Mouse (Mus musculus) natural killer cell, adult 2 months (primary cell): ENCODE measurements around the gene Btrc.
"Not testable (repeated sequence)": the region's sequence is repeated elsewhere in the genome, so short reads cannot be mapped to it uniquely, and the experiment has no call there.

Experiments used
- DNase-seq, 2 experiments: peaks; one replicate each; pipeline ENCODE4 v3.0.0; 2022; ENCODE audit warnings: low spot score in 2 of 2

Btrc gene

DNA sequence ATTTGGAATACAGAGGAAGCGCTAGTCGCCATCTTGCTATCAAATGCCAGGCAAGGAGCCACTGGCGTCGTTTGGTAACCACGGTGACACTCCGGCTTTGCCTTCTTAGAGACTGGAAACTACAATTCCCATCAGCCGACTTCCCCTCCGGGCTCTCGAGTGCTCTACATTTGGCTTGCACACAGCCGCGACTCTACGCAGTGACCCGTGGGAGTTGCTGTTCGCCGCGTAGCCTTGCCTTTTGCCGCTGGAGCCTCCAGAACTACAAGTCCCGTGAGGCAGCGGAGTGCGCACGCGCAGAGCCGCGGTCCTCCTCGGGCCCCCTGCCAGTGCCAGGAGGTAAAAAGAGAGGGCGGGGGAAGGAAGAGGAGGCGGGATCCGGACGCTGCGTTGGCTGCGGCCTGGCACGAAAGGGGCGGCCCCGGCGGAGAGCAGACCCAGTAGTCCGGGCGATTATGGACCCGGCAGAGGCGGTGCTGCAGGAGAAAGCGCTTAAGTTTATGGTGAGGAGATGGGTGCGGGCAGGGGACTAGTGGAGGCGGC is at the start of gene Btrc:
Gene Btrc (plus strand): TSS at position 351 of the 543 bp plus-strand sequence.
- DNase-seq: peak; percentile 99 to 100

DNA sequence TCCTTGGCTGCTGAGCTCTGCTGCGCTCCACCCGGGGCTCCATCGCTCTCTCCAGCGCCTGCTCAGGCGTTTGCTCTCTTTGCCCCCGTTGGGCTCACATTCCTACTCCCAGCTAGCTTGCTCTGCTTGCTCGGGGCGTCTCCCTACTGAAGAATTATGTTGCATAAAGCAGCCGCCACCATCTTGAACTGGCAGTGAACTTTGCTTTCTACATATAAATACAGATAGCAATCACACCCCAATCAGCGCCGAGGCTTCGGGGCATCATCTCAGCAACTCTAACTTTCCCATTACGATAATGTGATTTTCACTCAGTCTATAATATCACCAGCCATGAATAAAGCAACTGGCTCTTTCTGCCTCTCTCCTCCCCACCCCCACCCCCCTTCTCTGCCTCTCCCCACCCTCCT is 46.1 kb upstream of the Btrc start:
- DNase-seq: no peak

DNA sequence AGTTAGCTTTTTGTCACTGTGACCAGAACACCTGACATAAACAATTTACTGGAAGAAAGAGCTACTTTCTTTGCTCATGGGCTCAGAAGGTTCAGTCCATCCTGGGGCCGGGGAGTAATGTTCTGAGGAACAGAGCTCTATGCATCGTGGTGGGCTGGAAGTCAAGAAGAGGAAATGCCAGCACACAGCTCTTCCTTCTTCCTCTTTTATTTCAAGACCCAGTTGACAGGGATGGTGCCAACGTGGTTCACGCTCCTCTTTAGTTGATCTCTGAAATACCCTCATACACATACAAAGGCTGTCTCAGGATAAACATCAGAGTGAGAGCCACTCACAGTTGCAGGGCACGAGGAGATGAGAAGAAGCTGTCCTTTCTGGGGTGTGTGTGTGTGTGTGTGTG is 42.5 kb upstream of the Btrc start:
- no peak for DNase-seq

DNA sequence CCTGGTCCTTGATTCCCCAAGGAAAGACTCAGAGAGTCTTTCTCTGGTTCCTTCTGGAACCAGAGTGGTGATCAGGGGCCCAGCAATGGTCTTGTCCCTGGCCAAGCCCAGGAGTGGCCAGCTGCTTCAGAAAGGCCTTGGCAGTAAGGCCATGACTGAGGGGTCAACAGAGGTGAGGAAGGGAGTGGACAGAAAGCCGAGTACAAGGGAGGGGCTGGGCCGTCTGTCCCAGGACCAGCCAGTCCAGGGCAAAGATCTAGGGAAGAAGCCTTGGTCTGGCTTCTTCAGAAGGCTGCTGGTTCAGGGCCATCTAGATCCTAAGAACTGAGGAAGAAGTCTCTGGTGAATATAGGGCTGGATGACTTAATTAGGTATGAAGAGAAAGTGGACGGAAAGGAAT is 34.5 kb upstream of the Btrc start:
- DNase-seq: no peak

DNA sequence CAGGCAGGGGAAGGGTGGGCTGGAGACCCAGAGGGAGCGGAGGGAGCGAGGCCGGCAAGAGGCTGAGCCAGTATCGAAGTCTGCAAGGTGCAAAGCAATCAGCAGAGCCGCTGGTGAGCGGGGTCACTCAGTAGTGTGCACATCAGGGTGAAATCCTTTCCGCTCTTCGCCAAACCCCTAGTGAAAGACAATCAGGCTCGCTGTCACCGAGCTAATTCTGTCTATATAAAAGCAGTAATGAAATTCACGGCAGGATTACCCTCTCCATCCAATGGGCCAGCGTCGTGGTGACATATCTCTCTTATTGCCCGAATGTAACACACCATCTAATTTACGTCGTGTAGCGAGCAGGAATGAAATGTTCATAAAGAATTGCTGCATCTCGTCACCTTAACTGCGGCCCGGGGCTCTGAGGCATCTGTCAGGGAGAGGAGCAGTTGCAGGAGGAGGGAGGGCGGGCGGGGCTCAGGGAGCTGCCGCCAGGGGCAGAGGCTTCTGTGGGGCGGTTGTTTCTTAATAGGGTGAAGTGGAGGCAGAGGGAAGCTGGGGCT is 33.7 kb upstream of the Btrc start:
- no peak for DNase-seq

DNA sequence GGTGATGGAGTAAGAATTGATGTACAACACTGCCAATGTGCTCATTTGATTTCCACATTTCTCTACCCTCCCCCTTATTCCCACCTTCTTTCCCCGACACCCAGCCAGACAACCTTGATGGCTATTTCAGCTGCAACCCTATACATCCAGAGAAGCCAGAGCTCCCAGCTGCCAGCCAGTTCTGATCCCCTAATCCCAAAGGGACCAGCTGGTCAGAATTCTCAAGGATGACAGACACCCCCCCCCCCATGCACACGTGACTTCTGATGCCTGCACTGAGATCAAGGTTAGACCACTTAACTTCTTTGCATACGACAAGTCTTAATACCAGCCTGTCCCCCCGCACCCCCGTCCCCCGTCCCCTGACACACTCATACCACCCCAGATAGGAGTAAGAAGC is 26.8 kb upstream of the Btrc start:
- DNase-seq: no peak

DNA sequence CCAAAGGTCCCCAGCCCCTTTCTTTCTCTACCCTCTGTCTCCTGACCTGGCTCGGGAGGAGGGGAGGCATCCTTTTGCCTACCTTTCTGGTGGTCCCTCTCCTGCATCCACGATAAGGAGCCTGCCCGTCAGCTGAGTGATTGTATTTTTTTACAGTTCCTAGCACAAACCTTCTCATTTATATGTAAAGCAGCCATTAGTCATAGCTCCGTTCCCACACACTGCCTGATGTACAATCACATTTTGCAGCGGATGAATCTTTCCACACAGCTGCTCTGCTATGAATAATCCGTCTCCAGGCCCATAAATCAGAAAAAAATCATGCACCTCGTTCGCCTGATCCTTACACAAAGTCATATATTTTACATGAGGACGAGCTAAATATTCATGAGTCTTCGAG is 25.4 kb upstream of the Btrc start:
- DNase-seq: no peak

DNA sequence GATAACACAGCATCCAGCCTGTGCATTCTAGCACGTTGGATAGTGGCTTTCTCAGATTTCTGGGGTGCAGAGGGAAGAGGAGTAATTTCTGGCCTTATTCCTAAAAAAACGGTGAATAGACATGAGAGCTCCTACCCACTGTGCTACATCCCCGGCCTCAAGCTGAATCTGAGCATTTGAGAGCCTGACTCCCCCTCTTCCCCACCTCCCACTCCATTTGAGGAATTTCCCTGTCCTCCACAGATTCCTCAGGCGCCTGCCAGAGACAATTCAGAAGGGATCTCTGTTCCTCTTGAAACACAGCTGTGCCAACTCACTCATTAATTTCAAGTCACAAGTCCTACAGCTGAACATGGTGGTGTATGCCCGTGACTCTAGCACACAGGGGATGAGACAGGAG is 19.6 kb upstream of the Btrc start:
- DNase-seq: no peak

DNA sequence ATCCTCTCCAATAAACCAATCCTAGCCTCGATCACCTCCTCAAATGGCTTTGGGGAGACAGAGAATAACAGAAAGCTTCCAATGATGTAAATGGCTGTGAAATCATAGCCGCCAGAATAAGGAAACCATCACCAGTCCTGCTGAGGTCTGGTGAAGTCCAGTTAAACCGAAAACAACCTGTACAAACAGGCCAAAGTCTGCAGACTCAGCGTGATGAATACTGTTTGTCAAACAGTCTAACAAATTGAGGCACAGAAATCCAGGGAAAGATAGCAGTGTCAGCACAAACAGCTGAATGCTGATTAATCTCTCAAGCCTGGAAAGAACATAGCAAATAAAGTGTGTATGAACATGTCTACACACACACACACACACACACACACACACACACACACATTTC is 15.3 kb upstream of the Btrc start:
- DNase-seq: no peak

DNA sequence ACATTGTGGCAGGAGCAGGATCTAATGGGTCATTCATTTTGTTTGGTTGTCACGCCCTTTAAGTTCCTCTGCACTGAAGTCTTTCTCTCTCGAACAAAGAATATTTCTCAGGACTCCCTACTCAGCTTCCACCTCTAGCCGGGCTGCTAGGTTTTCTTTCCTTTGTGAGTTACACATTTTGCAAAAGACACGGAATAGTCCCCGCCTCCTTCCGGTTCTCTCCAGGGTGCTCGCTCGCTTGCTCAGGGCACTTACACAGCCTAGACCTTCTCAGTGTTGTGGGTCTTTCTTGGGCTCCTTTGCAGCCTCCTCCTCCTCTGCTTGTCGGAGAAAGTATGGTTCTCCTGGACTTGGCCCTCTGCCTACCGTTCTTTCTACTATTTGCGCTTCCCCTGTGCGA is 13.1 kb upstream of the Btrc start:
- no peak for DNase-seq

DNA sequence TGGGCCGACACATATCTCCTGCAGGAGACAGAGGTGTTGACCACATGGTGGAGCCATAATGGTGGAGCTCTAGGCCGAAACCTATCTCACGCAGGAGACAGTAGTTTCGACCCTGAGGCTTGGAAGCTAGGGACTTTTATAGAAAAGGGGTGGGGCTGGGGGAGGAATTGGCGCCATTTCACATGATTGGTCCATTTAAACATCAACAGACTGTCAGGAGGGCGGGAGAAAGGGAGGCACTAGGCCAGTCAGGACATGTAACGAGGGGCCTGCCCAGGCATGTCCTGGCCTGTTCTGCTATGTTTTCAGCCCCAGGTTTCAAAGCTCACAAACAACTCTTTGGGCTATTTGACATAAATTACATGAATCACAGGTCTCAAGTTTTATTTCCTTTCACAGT is 10.8 kb upstream of the Btrc start:
- not testable (repeated sequence) for DNase-seq

DNA sequence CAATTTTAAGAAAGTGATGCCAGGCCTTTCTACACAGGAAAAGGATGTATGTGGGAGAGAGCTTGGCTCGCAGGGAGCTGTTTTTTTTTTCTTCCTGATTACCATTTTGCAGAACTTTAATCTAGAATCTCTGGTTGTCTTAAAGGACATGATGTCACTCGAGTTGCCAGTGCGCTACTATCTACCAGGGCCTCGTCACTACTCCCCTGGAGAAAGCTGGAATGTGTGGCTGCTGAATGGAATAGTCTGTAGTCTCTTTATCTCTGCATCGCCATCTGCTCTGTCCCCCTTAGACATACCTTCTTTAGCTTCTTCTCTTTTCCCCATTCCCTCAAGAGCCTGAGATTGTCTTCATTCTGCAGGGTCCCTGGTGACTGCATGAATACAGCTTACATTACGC is 7.9 kb upstream of the Btrc start:
- no peak for DNase-seq

DNA sequence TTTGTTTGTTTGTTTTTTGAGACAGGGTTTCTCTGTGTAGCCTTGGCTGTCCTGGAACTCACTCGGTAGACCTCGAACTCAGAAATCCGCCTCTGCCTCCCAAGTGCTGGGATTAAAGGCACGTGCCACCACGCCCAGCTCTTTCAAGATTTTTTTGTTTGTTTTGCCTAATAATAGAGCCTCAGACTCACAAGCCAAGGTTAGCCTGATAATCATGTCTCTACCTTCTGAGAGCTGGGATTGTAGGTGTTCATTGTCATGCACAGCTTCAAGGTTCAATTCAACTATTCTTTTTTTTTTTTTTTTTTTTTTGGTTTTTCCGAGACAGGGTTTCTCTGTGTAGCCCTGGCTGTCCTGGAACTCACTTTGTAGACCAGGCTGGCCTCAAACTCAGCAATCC is 6.7 kb upstream of the Btrc start:
- not testable (repeated sequence) for DNase-seq

DNA sequence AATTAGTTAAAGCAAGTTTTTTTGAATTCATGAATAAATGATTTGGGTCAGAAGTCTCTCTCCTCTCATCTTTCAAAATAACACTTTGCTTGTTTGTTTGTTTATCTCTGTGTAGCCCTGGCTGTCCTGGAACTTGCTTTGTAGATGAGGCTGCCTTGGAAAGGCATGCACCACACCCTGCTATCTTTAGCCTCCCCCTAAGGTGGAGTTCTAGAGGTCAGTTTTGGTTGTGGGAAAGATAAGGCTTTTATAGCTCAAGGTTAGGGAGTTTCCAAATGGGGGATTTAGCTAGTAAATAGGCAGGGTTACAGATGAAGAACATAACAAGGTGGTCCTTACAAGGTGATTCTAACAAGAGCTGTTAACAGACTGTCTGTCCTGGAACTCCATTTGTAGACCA is 3.0 kb upstream of the Btrc start:
- DNase-seq: no peak

DNA sequence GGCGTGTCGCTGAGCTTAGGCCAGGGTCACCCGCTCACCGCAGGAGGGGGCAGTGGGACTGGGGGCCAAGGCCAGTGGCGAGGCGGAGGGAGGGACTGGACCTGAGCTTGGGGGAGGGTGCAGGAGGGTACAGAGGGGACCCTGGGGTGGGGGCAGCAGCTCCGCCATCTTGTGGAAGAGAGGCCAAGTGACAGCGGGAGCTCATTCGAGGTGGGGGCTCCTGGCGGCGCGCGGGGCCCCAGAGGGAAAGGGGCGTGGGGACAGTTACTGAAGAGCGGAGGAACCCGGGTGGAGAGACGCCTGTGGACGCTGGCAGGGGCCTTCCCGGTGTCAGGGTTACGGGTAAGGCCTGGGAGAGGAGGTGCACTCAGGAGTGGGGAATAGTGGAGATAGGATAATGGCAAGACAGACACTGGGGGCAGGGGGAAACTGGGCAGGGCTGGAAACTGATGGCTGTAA is 428 bp downstream of the Btrc start:
- peak in 1 of 2 experiments; percentile 9 for DNase-seq

DNA sequence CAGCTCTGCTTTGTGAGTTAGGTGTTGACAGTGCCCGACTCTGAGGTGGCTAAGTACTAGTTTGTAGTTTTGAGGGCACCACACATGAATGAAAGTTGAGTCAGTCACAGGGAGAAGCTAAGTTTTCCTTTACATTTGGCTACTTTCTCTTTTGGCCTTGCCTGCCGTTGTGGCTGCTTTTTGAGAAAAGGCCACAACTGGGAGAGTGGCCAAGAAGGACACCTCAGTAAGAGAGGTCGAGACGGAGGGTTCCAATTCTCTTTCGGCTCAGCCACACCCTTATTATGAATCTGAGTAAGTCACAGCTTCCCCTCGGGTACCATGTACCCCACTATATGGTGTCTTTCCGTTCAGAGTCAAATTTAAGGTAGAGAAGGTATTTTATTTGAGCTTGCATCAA is 3.1 kb downstream of the Btrc start:
- no peak for DNase-seq

DNA sequence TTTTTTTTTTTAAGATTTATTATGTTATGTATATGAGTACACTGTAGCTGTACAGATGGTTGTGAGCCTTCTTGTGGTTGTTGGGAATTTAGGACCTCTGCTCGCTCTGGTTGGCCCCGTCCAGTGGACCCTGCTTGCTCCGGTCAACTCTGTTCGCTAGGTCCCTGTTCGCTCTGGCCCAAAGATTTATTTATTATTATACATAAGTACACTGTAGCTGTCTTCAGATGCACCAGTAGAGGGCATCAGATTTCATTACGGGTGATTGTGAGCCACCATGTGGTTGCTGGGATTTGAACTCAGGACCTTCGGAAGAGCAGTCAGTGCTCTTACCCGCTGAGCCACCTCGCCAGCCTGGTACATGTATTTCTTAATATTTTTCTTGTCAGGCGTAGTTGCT is 21.3 kb downstream of the Btrc start:
- not testable (repeated sequence) for DNase-seq

DNA sequence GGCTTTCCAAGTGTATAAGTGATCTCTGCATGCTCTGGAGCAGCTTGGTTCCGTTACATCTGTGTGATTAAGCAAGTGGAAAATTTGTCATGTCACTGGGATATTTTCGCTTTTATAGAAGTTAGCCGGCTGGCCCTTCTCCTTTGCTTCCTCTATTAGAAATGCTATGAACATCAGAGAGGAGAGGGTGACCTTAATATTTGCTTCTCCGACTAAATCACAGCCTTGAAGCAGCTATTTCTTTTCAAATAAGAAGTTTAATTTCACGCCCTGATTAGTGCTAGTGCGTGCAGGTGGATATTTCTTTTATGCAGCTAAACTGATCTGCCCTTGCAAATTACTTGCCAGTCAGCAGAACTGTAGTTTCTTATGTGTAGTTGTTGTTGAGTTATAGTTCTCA is 25.0 kb downstream of the Btrc start:
- DNase-seq: no peak

DNA sequence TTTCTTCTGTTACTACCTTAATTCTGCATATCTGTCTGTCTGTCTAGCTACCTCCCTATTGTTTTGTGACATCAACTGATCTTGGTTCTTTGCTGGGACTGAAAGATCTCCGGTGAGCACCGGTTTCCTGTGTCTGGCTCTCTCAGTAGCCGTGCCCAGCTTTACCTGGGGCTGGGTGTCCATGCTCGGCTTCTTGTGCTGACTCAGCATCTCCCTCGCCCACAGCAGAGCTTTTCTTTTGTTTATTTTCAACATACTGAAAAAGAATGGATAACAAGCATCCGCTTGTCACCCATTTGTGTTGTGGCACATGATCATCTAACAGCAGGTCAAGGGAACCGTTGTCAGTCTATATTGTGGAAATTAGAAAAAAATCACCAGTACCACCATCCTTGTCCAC is 30.5 kb downstream of the Btrc start:
- no peak for DNase-seq

DNA sequence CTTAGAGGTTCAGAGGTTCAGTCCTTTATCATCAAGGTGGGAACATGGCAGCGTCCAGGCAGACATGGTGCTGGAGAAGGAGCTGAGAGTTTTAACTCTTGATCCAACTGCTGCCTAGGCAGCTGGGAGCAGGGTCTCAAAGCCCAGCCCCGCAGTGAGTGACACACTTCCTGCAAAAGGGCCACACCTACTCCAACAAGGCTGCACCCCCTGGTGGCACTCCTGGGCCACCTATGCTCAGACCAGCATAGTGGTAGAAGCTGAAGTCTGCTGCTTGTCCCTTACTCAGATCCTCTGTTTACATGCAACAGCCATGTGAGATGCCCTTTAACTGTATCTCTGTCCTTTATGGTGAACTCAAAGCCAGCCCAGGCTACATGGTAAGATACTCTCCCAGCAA is 47.5 kb downstream of the Btrc start:
- peak in 1 of 2 experiments; percentile 3 for DNase-seq

DNA sequence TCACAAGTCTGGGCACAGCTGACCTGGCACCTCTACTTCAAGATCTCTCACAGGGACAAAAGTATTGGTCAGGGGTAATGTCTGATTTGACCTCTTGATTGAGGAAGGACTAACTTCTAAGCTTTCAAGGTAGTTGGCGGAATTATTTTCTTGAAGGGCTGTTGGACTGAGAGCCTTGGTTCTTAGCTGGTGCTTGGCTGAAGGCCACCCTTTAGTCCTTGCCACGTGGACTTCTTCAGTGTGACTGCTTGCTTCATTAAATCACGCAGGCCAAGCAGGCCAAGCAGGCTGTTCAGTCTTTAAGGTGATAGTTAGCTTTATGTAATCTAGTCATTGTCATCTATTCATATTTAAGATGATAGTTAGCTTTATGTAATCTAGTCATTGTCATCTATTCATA is 49.2 kb downstream of the Btrc start:
- no peak for DNase-seq

DNA sequence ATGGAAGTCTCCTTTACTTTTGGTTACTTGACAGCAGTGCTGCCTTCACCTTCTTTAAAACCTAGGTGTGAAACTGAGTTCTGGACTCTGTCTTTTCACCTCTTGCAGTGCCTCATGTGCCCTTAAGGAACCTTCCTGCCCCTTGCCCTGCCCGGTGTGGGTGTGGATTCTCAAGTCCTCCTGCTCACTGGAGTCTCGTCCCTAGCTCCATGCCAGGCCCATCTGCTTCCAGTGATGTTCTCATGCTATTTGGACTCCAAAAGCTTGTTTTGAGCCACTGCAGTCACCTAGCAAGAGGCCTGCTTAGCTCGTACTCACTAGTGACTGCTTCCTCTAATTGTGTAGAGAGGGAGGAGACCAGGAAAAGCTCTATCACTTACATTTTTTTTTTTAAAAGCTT is 50.4 kb downstream of the Btrc start:
- DNase-seq: no peak

DNA sequence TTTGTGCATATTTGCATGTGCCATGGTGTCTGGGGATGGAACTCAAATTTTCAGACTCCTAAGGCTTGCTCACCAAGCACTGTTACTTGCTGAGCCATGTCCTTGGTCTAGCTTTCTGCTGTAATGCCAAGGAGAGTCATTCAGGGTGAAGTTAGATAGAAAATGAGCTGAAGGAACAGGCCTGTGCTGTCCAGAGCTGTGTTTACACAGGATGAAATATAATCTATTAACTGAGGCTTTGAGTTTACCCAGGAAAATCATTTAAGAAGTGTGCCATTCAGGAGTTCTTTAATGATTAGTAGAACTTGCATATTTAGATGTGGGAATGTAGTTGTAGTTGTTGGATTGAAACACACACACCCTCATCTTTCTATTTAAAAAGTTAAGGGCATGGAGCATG is 54.1 kb downstream of the Btrc start:
- DNase-seq: no peak

DNA sequence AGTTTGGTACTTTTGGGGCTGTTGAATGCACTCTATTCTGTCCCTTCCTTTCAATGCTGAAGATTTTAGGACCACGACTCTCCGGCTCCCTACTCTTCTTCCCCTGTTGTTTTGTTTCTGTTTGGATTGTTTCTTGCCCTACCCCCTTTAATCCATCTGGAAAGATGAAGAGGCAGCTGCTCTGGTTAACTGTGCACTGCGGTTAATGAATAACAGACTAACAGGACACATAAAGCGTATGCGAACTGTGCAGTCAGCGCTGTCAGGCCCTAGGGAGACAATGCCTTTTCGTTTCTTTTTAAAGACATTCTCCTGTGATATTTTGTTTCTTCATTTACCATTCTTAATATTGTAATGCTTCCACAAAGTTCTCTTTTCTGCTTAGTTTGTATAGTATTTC is 58.7 kb downstream of the Btrc start:
- DNase-seq: no peak
